Mouse (Mus musculus) fat pad, adult 2 months (tissue): ENCODE measurements around the gene Rap1gap2.

ENCODE experiments used
- DNase-seq: peaks from one replicate; pipeline ENCODE4 v3.0.0-alpha.2; 2011; ENCODE audit warnings: low read depth, low spot score; ENCODE audit errors: extremely low read depth

Gene Rap1gap2

DNA sequence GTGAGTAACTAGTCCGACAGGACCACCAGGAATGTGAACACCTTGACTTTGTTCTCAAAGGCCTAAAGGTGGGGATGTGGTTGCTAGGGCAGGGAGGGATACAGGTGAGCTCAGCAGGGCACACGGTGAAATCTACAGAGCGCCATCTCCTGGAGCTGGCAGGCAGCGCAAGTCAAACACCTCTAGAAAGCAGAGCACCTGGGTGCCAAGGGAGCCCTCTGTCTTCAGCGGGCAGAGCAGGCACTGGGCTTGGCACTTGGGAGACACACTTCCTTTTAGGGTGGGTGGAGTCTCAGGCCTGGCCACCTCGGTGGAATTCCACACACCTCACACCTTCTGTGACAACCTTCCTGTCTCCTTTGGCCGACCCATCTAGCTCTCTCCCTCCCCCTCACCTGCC, 145.0 kb downstream of the Rap1gap2 start:
- no peak for DNase-seq

DNA sequence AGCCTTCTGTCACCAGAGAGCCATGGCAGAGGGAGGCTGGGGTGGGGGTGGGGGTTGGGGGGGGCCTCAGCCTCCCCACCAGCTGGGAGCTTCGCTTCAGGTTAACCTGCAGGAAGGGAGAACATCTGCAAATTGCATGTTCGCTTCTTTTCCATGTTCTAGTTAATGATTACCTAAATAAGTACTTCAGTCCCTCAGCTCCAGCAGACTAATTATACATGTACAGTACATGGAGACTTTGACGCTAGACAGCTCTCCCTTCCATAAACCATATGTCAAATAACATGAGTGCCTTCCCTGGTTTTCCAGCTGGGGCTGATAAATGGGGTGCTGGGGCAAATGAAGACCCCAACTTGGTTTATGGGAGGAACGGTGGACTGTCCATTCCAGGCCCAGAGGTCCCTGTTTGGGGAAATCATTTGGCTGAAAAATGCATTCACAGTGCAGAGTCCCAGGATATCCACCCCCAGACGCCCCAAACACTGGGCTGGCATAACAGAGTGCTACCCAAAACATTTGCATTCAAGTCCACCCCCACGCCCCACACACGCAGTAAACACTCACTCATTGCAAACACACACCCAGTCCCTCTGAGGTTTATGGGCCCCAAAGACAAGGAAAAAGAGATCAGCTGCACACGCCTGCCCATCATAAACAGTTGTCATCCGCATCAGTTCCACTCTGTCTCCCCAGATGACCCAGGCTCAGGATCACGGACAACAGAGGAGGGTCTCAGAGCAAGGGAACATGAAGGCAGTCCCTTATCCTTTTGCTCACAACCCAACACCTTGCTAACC, 146.3 kb downstream of the Rap1gap2 start:
- no peak for DNase-seq

DNA sequence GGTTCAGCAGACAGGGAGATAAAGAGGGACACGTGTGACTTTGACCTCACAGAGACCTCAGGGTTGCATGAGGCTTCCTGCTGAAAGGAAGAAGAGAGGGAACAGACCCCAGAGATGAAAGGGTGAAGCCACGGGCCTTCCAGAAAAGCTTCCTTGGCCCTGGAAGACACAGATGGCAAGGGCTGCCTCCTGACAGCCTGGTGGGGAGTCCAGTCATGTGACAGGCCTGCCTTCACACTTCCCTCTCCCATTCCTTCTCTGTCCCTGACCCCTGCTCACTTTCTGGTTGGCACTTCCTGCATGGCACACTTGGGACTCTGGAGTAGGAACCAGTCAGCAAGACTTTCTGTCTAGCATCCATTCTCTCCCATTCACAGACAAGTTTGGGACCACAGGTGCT, 148.1 kb downstream of the Rap1gap2 start:
- DNase-seq = no peak

DNA sequence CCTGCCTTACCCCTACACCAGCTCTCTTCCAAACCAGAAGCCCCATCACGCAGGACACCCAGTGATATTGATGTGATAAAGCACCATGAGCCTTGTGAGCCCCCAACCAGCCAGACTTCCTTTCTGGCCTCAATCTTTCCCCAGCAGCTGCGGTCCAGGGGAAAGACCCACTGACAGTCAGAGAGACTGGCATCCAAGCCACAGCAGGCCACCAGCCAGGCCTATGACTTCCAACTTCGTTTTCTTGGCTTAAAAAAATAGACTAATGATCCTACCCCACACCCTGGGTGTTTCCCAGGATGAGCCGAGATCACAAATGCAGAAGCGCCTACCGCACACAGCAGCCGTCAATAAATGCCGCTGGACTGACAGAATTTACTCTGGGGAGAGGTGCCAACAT, 151.1 kb downstream of the Rap1gap2 start:
- DNase-seq = no peak

DNA sequence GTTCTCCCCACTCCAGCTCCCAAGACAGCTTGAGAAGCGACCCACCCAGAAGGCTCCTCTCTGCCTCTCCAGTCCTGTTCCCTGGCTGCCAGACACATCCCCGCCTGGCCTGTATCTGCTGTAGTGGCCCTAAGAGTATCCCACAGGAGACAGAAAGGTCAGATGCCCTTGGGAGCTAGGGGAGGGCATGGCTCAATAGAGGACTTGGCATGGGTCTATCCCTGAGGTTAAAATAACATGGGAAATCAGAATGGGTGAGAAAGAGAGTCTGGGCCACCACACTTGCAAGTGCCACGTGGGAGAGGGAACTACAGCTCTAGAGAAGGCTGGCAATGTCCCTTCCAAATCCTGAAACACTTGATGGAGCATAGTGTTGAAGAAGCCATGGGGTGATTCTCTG, 152.3 kb downstream of the Rap1gap2 start:
- DNase-seq = no peak

DNA sequence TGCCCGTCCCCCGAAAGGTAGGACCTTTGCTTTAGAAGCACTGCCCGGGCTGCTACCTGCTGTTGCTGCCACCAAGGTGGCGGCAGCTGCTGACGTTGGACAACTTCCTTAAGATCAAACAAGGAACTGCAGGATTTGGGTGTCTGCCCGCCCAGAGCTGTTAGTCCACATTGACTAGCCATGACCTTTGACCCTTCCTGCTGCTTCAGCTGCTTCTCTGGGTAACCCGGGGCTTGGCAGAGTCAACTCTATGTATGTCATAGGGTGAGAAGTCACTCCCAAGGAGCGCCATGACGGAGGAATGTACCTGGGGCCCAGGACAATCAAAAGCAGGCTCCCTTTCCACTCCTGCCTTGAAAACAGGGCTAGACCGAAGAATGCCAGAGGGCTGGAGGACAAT, 153.5 kb downstream of the Rap1gap2 start:
- DNase-seq = no peak

DNA sequence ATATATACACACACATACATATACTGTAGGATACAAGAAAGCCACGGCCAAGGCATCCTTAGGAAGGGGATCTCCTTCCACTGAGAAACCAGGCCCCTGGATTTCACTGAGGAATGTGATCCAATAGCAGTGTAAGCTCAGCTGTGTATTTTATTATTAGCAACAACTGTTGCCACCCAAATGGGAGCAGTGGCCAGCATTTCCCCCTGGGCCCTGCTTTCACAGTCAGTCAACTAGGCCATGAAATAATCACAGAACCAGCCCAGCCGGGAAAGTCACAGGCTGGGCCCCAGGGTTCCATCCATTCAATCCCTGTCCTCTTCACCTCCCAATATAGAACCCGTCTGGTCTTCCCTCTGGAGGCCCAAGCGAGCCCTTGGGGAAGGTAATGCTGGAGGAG, 162.2 kb downstream of the Rap1gap2 start:
- no peak for DNase-seq

DNA sequence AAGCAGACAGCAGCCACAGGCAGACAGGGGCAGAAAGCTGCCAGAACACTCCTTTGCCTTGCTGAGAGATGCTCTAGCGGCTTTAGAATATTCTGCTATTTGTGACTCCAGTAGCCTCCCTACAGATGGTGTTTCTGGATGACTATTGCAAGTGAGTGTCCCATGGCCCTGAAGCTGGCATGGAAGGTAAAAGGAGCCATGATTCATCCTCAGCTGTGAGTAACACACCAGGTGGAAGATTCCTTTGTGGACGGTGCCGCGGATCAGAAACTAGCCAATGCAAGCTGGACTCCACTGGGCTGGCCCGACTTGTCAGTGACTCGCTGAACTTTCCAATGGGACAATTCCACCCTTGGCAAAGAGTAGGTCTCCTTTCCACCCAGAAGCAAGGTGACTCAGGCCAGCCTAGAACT, 162.7 kb downstream of the Rap1gap2 start:
- DNase-seq = no peak

DNA sequence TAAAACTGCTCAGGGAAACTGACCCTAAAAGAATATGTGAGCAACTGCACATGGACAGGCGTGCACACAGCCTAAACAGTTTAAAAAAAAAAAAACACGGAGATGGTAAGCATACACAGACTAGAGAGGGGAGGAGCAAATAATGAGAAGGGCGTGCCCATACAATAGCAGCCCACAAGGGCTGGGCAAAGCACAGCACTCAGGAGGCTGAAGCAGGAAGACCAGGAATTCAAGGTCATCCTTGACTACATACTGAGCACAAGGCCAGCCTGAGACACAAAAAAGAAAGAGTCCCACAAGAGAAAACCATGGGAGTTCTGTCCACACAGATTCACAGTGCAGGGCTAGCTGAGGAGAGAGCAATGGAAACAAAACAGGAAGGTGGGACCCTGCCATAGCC, 165.1 kb downstream of the Rap1gap2 start:
- DNase-seq = no peak

DNA sequence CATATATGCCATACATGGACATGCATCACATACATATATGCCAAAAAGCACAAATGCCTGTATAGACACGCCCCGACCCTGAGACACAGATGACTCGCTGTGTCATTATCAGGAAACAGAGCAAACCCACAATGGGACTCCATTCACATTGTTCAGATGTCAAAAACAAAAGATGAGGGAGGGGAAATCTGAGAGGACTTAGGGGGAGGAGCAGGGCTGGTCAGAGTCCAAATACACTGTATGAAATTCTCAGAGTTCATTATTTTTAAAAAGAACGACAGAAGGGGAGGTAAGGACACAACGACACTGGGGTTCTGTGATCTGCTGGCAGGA, 166.8 kb downstream of the Rap1gap2 start:
- DNase-seq = no peak

DNA sequence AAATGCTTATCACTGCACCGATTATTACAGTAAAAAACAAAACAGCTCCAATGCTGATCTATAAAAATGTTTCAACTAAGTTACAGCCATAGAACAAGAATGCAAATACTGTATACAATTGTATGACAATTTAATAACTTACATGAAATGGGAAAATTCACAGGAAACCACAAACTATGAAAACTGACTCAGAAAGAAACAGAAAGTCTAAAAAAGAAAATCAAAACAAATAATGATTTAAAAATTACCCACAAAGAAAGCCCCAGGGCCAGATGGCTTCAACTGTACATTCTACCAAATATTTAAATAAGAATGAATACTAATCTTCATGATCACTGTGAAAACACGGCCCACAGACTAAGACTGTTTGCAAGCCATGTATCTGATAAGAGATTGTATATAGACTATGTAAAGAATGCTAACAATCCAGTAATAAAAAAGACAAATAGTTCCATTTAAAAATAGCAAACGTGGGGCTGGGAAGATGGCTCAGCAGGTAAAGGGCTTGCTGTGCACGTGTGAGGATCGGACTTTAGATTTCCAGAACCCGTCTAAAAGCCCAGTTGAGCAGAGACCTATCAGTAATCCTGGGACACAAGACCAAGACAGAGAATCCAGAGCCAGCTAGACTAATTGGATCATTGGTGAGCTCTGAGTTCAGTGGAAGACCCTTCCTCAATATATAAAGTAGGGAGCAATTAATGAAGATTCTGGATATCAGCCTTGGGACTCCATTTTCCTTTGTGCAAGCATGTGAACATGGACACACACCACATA, 167.4 kb downstream of the Rap1gap2 start:
- no peak for DNase-seq

DNA sequence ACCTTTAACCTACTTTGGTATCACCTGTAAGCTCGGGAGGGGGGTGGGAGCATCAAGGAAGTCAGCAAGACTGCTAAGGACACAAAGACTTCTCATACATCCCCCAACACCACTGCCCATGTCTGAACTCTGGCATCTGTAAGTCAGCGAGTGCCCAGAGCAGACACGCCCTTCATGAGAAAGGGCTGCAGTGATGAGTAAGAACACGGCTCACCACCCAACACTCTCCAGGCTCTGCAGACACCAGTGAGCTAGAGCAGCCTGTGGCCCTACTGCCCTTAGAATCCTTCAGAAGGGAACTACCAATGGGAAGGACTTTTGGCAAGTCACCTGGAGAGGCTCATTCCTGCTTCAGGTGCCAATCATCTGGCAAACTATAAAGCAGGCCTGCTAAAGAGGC, 168.3 kb downstream of the Rap1gap2 start:
- no peak for DNase-seq

DNA sequence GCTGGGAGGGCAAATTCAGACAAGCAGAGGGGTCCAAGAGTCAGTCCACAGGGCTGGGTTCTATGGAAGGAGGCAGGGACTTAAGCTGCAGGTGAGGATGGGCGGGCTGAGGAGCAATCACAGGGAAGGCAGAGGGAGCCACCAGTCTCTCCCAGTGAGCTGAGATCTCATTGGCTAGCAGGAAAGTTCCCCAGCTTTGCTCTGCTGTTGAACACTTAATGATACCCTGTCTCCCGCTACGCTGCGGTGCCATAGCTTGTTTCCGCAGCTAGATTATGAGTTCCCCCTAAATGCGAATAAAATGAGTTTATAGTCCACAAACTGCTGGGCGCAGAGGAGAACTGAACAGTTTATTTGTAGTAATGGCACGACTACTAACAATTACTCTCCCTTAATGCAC, 170.6 kb downstream of the Rap1gap2 start:
- no peak for DNase-seq

DNA sequence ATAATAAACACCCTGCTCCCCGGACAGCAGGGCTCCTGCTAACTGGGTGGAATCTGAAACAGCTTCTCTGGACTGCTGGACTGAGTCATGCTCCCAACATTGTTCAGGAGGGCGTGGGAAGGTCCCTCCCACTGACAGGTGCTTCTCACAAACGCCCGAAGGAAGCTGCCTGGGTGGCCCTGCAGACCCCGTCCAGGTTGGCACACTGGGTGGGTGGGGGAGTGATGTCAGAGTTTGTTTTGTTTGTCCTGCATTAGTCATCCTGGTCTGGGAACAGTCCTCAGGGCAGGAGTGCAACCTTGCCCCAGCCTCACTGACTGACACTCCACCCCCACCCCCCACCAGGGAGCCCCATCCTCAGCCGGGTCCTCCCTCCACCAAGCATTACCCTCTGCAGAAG, 171.5 kb downstream of the Rap1gap2 start:
- no peak for DNase-seq

DNA sequence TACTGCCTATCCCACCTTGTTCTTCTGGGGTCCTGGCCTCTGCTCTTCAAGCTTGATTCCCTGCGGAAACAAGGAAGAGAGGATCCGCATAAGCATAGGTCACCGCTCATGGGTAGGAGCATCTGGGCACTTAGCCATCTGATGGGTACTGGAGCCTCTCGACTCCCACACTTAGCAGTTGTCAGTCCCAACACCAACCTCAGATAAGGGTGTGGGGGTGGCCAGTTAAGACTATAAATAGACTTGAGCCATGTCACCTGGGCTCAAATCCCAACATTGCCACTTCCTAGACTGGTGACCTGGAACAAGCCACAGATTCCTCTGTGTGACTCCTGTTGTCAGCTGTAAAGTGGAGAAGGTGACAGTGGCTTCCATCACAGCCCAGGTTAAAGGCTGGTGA, 172.5 kb downstream of the Rap1gap2 start:
- no peak for DNase-seq

DNA sequence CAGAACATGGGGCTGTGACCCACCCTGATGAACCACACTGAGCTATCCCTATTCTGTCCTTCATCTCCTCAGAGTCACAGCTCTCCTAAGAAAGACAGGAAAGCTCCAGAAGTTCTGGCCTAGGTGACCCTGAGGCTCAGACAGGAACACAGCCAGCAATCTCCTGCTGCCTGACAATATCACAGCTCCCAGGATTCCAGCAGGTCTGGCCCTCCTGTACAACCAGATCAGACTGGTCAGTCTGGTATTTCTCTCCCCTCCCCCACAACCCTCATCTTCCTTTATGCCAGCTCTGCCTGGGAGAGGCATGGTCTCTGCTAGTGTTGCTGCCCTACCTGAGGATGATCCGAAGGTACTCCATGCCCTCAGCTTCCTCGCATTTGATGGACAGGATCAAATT, 175.3 kb downstream of the Rap1gap2 start:
- DNase-seq = no peak

DNA sequence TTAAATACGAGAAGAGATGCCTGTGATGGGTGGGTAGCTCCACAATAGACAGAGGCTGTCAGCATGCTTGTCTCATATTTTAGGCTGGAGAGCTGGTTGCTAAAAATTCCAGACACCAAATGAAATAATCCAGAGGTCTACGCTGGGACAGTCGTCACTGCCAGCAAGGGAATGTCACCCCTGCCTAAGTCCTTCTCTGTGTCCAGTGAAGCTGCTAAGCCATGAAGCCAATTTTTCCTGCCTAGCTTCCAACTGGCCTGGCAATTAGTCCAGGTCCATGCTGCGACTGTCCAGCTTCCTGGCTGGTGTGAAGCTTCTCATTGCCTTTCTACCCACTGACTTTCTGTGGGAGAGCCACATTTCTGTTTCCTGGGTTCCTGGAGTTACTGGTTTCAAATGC, 177.7 kb downstream of the Rap1gap2 start:
- no peak for DNase-seq

DNA sequence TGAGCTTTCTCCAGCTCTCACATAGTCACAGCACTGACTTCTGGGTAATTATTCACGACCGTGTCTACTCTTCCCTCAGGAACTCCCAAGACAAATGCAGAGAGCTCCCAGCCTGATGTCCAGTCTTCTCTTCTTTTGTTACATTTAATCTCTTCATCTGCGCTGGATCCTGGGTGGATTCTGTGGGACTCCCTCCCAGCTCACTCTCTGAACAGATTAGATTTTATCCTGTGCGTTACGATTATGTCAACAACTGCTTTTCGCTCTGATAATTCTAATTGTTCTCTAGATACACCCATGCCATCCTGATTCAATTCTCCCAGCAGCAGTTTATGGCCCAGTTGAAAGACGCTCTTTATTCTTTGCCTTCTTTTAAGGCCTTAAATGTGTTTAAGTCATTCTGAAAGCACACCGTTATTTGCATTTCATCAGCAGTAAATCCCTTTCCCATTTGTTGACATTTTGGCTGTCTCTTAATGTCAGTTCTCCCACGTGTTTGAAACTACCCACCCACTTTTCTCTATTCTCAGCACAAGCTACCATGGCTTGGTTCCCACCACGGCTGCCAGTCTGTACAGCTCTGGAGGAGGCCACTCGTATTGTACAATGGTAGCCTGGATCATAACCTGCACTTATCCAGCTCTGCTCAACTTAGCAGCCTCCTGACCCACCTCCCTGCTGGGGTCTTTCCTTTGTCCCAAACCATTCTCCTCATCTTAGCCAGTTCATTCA, 180.8 kb downstream of the Rap1gap2 start:
- DNase-seq = no peak

DNA sequence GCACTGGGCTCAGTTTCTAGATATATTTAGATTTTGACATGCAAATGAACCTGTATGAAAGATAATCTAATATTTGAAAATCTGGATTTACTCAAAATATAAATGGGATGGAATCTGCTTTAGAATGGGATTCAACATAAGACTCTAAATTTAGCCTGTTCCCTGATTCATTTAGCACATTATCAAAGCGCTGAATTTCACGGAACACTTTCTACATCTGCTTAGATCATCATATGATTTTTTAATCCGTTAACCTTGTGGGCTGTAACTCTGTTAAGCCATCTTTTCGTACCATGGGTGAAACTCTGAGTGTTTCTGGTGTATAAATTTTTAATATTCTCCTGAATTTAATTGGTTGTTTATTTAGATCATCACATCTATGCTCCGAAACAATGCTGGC, 184.4 kb downstream of the Rap1gap2 start:
- no peak for DNase-seq

DNA sequence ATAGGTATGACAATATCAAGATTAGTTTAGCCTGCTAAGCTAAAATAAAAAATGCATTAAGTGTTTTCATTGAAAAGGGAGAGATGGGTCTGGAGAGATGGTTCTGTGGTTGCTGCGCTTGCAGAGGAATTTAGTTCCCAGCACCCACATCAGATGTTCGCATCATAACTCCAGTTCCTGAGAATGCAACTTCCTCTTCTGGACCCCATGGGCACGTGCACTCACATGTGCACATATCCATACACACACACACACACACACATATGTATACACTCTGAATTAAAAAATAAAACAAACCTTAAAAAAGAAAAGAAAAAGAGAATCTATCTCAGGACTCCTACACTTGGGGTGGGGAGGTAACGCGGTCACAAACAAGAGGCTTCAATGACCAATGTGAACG, 188.7 kb downstream of the Rap1gap2 start:
- no peak for DNase-seq

DNA sequence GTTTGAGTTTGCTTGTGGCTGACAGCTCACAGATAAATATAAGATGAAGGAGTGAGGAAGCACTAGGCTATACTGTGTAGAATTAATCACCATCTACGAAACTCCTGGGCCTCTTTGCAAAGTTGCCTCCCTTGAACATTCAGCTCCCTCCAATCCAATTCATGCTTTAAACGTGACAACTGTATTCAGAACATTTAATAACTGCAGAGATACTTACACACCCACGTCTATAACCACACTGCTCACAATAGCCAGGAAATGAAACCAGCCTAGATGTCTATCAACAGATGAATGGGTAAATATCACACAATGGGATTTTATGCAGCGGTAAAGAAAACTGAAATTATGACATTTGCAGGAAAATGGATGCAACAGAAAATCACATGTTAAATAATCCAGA, 189.6 kb downstream of the Rap1gap2 start:
- DNase-seq = no peak

DNA sequence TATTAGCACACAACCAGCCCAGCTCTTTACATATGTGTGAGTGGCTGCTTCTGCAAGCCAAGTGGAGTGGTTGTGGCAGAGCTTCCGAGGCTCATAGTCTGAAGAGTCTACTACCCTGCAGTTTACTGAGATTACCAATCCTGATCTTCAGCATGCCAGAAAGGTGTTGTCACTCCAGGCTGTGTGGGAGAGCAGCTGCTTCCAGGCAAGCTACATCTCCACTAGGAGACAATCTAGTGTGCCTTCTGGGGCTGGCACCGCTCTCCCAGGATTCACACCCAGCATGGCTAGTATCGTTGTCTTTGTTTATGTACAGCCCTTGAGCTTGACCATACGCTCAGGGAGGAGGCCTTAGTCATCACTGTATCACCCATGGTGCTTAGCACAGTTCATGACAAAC, 191.1 kb downstream of the Rap1gap2 start:
- DNase-seq = no peak
